ENCODE assay signal across 9 mouse cellular contexts in genomic region chr8:11005460-11006275, GRCm38 (mm10). TPM values are rescaled to one million over a fixed set of nuclear protein-coding genes. Genes with fewer than 3 reads are reported as not detected.
DNase-seq lines count a peak whose midpoint lies in the region; ATAC-seq and TF ChIP-seq lines count a peak whose summit lies in the region.
"Had no signal": no experiment of that assay in that cellular context is flagged by ENCODE, and none has a peak within 500 bp of the region (broad histone marks: within the 10 kb centered on the region; RNA-seq: fewer than 3 reads in every experiment).

No protein-coding gene starts in this region.

- no peak for TF ChIP-seq EP300 in heart, adult 2 months (IDR thresholded peaks at IDR 0.05; ENCODE audit: insufficient read depth, low read depth, low read length)
- TF ChIP-seq EP300 in ES-Bruce4 (IDR thresholded peaks at IDR 0.05; ENCODE audit: insufficient read depth, low read depth, low read length): no peak

- H3K9ac ChIP-seq in heart, adult 2 months (ENCODE audit: low read depth, low read length): peak overlapping the region; percentile 72
- peak overlapping the region; percentile 90 for H3K9ac ChIP-seq in ES-Bruce4 (ENCODE audit: low read depth, poor library complexity, severe bottlenecking)
- peak overlapping the region; percentile 23; the same call in 1 of the 2 replicates for H3K9ac ChIP-seq in limb, embryonic 11.5 days (ENCODE audit: low read length)

- no peaks in the 10 kb centered on the region for H3K9me3 ChIP-seq in ES-Bruce4 (replicated peaks; ENCODE audit: control insufficient read depth, insufficient read depth, low read length, poor library complexity, severe bottlenecking)
- no peaks in the 10 kb centered on the region for H3K9me3 ChIP-seq in limb, embryonic 11.5 days (ENCODE audit: control insufficient read depth, low read length)

- no peak for TF ChIP-seq CTCF in heart, adult 2 months (IDR thresholded peaks at IDR 0.05)
- TF ChIP-seq CTCF in ES-Bruce4 (IDR thresholded peaks at IDR 0.05; ENCODE audit: low read depth, low read length): no peak
- TF ChIP-seq CTCF in embryonic fibroblast, embryonic 13.5 days (IDR thresholded peaks at IDR 0.05; ENCODE audit: borderline replicate concordance, insufficient read depth, low read length): no peak
- no peak for TF ChIP-seq CTCF in olfactory bulb, adult 2 months (IDR thresholded peaks at IDR 0.05; ENCODE audit: insufficient read depth, low read depth, low read length)

- no peak overlapping the region; the same call in 1 of the 2 replicates for H3K4me3 ChIP-seq in heart, adult 2 months
- H3K4me3 ChIP-seq in ES-Bruce4 (ENCODE audit: low read depth, low read length): peak overlapping the region; percentile 48
- H3K4me3 ChIP-seq in embryonic fibroblast, embryonic 13.5 days (ENCODE audit: insufficient read depth, low read length): peak overlapping the region; percentile 71; the same call in 1 of the 2 replicates
- peak overlapping the region; percentile 70 for H3K4me3 ChIP-seq in limb, embryonic 11.5 days (ENCODE audit: low read depth, low read length)
- H3K4me3 ChIP-seq in olfactory bulb, adult 2 months (ENCODE audit: insufficient read depth, low read depth, low read length): peak overlapping the region; percentile 83

- peak in 1 of 2 experiments; percentile 35 for DNase-seq in heart, adult 2 months
- no peak for DNase-seq in heart, adult 18-20 months
- no peak for DNase-seq in limb, embryonic 11.5 days (ENCODE audit: low spot score)
- DNase-seq in frontal cortex, postnatal 36 days (ENCODE audit: low spot score in 2 of 2): no peak
- DNase-seq in Muller cell, postnatal 12 days (ENCODE audit: inconsistent ontology term): no peak

- no peaks in the 10 kb centered on the region for H3K36me3 ChIP-seq in heart, adult 2 months (ENCODE audit: control insufficient read depth, insufficient read depth, low read length)
- no peaks in the 10 kb centered on the region; the same call in 1 of the 2 replicates for H3K36me3 ChIP-seq in ES-Bruce4 (ENCODE audit: control insufficient read depth, insufficient read depth, low read length, poor library complexity, severe bottlenecking)
- H3K36me3 ChIP-seq in limb, embryonic 11.5 days (ENCODE audit: control insufficient read depth, insufficient read depth, low read length): peaks cover 4% of the 10 kb centered on the region; the same call in 1 of the 2 replicates

- 0 out of 2 replicates have a peak, but pooled peaks cover 2% of the 10 kb centered on the region for H3K79me2 ChIP-seq in heart, adult 2 months (replicated peaks; ENCODE audit: control insufficient read depth, insufficient read depth, low read length)

- 84% methylated on average over 26 of the region's 26 CpGs for WGBS in heart, adult 2 months
- WGBS in limb, embryonic 11.5 days: 91% methylated on average over 26 of the region's 26 CpGs
- 78% methylated on average over 26 of the region's 26 CpGs for WGBS in olfactory bulb, adult 2 months

- H3K4me2 ChIP-seq in limb, embryonic 11.5 days (ENCODE audit: low read depth, severe bottlenecking): peak overlapping the region; percentile 85

- intact Hi-C loops in heart, adult 2 months (cut with DNase I): loop anchor here (5.0 kb wide), 3 partner anchors 123 to 353 kb away; no protein-coding TSS in a partner anchor

- no peaks in the 10 kb centered on the region for H3K27me3 ChIP-seq in heart, adult 2 months (ENCODE audit: control insufficient read depth, insufficient read depth, low read length)
- no peaks in the 10 kb centered on the region for H3K27me3 ChIP-seq in ES-Bruce4 (ENCODE audit: control insufficient read depth, insufficient read depth, low read length, poor library complexity, severe bottlenecking)
- no peaks in the 10 kb centered on the region for H3K27me3 ChIP-seq in limb, embryonic 11.5 days (ENCODE audit: control insufficient read depth, insufficient read depth, low read length)
- H3K27me3 ChIP-seq: Patski had no signal

- no peak overlapping the region for H3K27ac ChIP-seq in heart, adult 2 months
- no peak overlapping the region for H3K27ac ChIP-seq in ES-Bruce4 (ENCODE audit: insufficient read depth, low read length)
- H3K27ac ChIP-seq in embryonic fibroblast, embryonic 13.5 days (ENCODE audit: insufficient read depth, low read length): no peak overlapping the region
- H3K27ac ChIP-seq in limb, embryonic 11.5 days (replicated peaks; ENCODE audit: low read depth, low read length): no peak overlapping the region
- H3K27ac ChIP-seq in olfactory bulb, adult 2 months (ENCODE audit: insufficient read depth, low read depth, low read length): no peak overlapping the region

- peaks cover 13% of the 10 kb centered on the region for H3K4me1 ChIP-seq in heart, adult 2 months (ENCODE audit: control insufficient read depth, insufficient read depth, low read length)
- peaks cover 2% of the 10 kb centered on the region for H3K4me1 ChIP-seq in ES-Bruce4 (ENCODE audit: control insufficient read depth, insufficient read depth, low read length)
- peaks cover 5% of the 10 kb centered on the region; the same call in 1 of the 2 replicates for H3K4me1 ChIP-seq in embryonic fibroblast, embryonic 13.5 days (ENCODE audit: control insufficient read depth, insufficient read depth, low read length)
- H3K4me1 ChIP-seq in limb, embryonic 11.5 days (ENCODE audit: control insufficient read depth, insufficient read depth, low read length): peaks cover 55% of the 10 kb centered on the region
- peaks cover 46% of the 10 kb centered on the region for H3K4me1 ChIP-seq in olfactory bulb, adult 2 months (ENCODE audit: control insufficient read depth, insufficient read depth, low read length)

- TF ChIP-seq POLR2A in heart, adult 2 months (IDR thresholded peaks at IDR 0.05; ENCODE audit: insufficient read depth, low read depth, low read length): no peak
- no peak for TF ChIP-seq POLR2A in ES-Bruce4 (IDR thresholded peaks at IDR 0.05; ENCODE audit: insufficient read depth, low read length)
- no peak for TF ChIP-seq POLR2A in embryonic fibroblast, embryonic 13.5 days (IDR thresholded peaks at IDR 0.05; ENCODE audit: low read depth, low read length)
- no peak for TF ChIP-seq POLR2A in olfactory bulb, adult 2 months (IDR thresholded peaks at IDR 0.05; ENCODE audit: insufficient read depth, low read depth, low read length)

- ATAC-seq in limb, embryonic 11.5 days (ENCODE audit: insufficient number of reproducible peaks, low FRiP score, low TSS enrichment, low read depth): no peak
- ATAC-seq: Patski had no signal

RNA-seq across cellular contexts. Expression of gene Irs2, which starts 2.6 kb away (rescaled TPM):
- 10 to 100 TPM; 13.5 to 19.0 TPM for total RNA-seq in heart, adult 2 months (2021)
- polyA plus RNA-seq in heart, adult 2 months (2012; rRNA removed): 4.5 TPM in 2 replicates
- 10 to 100 TPM; 17.8 to 18.5 TPM for total RNA-seq in heart, adult 18-20 months (2021)
- 72.3 and 77.4 TPM in 2 replicates for polyA plus RNA-seq in ES-Bruce4 (2011; ENCODE audit: insufficient read depth, insufficient read length, low read depth, missing spikeins)
- polyA plus RNA-seq in embryonic fibroblast, embryonic 13.5 days (2011; ENCODE audit: insufficient read length, low read depth, missing spikeins): 9.9 and 13.9 TPM in 2 replicates
- polyA plus RNA-seq in limb, embryonic 11.5 days (2014; fragmentation: Nextera tagmentation; extraction: Ambion mirVana): 8.3 and 9.3 TPM in 2 replicates
- polyA plus RNA-seq in olfactory bulb, adult 2 months (2012; ENCODE audit: insufficient read depth, insufficient read length, low replicate concordance, missing spikeins): not detected in 2 replicates

Comparison
In these comparisons a context has a peak if more than half of its experiments do, and no peak if none do; other contexts are left out.
1. H3K9ac ChIP-seq: peak in every context shown above with its lines; median percentile 90 in ES-Bruce4; 72 in heart, adult 2 months; 23 in limb, embryonic 11.5 days.